ENCODE assay signal across 1 mouse cellular context in the genomic region with DNA sequence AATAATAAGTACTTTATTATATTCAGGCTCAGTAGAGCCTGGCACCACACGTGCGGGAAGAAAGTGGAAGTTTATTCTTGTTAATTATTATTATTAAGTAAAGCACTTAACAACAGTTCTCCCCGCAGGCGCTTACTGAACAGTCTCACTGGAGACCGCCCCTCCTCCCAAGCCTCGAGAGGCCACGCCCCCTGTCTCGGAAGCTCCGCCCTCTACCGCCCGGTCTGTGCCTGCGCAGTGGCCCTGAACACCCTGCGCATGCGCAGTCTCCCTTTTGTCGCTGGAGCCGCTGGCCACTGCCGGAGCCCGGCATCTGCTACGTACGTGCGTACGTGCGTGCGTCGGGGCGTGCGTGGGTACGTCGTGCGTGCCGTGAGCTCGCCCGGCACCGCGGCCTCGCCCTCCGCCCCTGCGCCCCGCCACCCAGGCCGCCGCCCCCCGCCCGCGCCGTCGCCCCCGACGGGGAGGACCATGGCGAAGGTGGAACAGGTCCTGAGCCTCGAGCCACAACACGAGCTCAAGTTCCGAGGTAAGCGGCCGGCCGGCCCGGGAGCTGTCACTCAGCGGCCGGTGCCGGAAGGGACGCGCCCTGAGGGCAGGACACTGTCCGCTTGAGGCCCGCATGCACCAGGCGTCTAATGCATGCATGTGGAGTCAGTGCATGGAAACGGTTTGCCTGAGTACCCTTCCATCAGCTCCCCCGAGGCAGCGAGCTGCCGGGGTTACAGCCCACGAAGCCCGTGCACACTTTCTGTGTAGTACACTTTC.
A peak's percentile ranks its signal among the peaks of the same experiment; 100 is the strongest.
TF ChIP-seq lines count a peak whose summit lies in the region.

A gene (plus strand): TSS at position 290 of the 768 bp plus-strand sequence.

TF ChIP-seq in myocyte, 11 proteins besides CTCF, POLR2A, EP300 and RAD21 (continued from another document):
- TF ChIP-seq MYOD1 (IDR thresholded peaks at IDR 0.05; ENCODE audit: control insufficient read depth in 1 of 3, insufficient read length in 2 of 3, low read depth in 2 of 3) = peak in 2 of 3 experiments; percentile 10 to 60
- no peak for TF ChIP-seq SRF (IDR thresholded peaks at IDR 0.05; ENCODE audit: control insufficient read depth, insufficient read length, low read depth)
- TF ChIP-seq MYOG (IDR thresholded peaks at IDR 0.05; ENCODE audit: control insufficient read depth in 1 of 3, insufficient read depth in 1 of 3, insufficient read length in 2 of 3, low read depth in 2 of 3) = peak in 2 of 3 experiments; percentile 47 to 52
- no peak for TF ChIP-seq TCF3 (IDR thresholded peaks at IDR 0.05; ENCODE audit: insufficient read length, low read depth)
- TF ChIP-seq USF1 (IDR thresholded peaks at IDR 0.05; ENCODE audit: low read depth) = no peak
